Mouse (Mus musculus): ENCODE measurements around the gene Mrpl10.

DNA sequence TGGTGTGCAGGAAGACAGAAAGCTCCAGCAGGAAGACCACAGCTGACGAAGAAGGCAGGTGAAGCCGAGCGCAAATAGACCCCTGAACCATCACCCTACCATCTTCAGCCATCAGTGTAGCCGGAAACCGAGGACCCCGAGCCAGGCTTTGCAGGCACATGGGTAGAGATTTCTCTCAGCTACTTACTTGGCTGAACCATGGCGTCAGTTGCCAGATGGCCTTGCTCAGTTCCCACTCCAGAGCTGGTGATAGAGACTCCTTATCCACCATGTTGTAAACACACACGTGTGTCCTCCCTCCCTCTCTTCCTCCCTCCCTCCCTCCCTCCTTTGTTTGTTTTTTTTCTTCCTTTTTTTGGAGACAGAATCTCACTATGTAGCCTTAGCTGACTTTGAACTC is 32.9 kb downstream of the Mrpl10 start:
- no peak for TF ChIP-seq TAL1 (IDR thresholded peaks at IDR 0.05; ENCODE audit: low read length)
- TF ChIP-seq GATA1 (IDR thresholded peaks at IDR 0.05; ENCODE audit: low read length): no peak
